Mouse (Mus musculus) liver, embryonic 13.5 days (tissue): Measurements from ENCODE around the gene Optc. TPM values are rescaled to one million over a fixed set of nuclear protein-coding genes. Genes with fewer than 3 reads are reported as not detected.

Experiments used
- ATAC-seq: fragments of 200-750 bp; cut with Nextera tagmentation; 2 replicates; pipeline ENCODE4 v1.8.0; 2017; ENCODE audit warnings: low read depth, mild to moderate bottlenecking, moderate number of reproducible peaks, moderate library complexity
- DNase-seq: peaks from one replicate; pipeline ENCODE4 v3.0.0; 2022
- H3K27ac ChIP-seq: fragments of 300-500 bp; sonication (generic); 2 replicates; pipeline ENCODE4 v1.5.1; 2015; ENCODE audit warnings: moderate library complexity, mild to moderate bottlenecking, inconsistent platforms
- H3K27me3 ChIP-seq: fragments of 300-500 bp; sonication (generic); 2 replicates; pipeline ENCODE4 v1.6.1; 2015; ENCODE audit warnings: mild to moderate bottlenecking, inconsistent platforms
- H3K36me3 ChIP-seq: fragments of 300-500 bp; sonication (generic); 2 replicates; pipeline ENCODE4 v1.6.1; 2015; ENCODE audit warnings: mild to moderate bottlenecking, inconsistent platforms
- H3K4me1 ChIP-seq: fragments of 300-500 bp; sonication (generic); replicated peaks from 2 replicates; pipeline ENCODE4 v1.6.1; 2015; ENCODE audit warnings: inconsistent platforms
- H3K4me2 ChIP-seq: fragments of 300-500 bp; sonication (generic); 2 replicates; pipeline ENCODE4 v1.6.1; 2015; ENCODE audit warnings: inconsistent platforms, mild to moderate bottlenecking, moderate library complexity
- H3K4me3 ChIP-seq: fragments of 300-500 bp; sonication (generic); replicated peaks from 2 replicates; pipeline ENCODE4 v1.5.1; 2015; ENCODE audit warnings: mild to moderate bottlenecking, inconsistent platforms
- H3K9ac ChIP-seq: fragments of 300-500 bp; sonication (generic); 2 replicates; pipeline ENCODE4 v1.6.1; 2015; ENCODE audit warnings: mild to moderate bottlenecking, inconsistent platforms
- H3K9me3 ChIP-seq: fragments of 300-500 bp; sonication (generic); replicated peaks from 2 replicates; pipeline ENCODE4 v1.6.1; 2016; ENCODE audit warnings: inconsistent platforms
- WGBS: fragments of 180-500 bp; shearing (Covaris S2); methylation state at CpG from one replicate; pipeline ENCODE4 v1.1.7; 2015; ENCODE audit not compliant: insufficient replicate concordance; 5-methylcytosine and 5-hydroxymethylcytosine counted together
- polyA plus RNA-seq: library from polyadenylated mRNA; unstranded; fragments of >200 nt; fragmentation: Nextera tagmentation; extraction: Ambion mirVana; gene quantifications from 2 replicates; pipeline ENCODE4 v1.2.1, GENCODE M21; 2015

Gene Optc
- polyA plus RNA-seq, 1 experiment from 2014 or later = 0.07 TPM

DNA sequence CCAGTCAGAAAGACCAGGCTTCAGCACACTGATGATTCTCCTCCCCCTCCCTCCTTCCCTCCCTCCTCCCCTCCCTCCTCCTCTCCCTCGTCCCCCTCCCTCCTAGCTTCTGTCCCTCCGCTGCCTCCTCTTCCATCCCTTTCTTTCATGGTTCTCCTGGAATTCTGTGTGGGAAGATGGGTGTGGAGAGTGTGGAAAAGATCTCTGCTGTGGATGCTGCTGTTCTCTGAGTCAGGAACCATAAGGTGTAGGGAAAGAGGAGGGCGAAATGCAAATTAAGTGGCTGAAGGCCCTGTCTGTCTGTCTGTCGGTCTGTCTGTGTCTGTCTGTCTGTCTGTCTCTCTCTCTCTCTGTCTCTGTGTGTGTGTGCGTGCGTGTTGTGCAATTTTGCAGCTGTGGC is 10.5 kb downstream of the Optc start:
- WGBS = 64% methylated on average over 6 of the region's 6 CpGs
- H3K27ac ChIP-seq = peak overlapping the region; percentile 98
- 0 out of 2 replicates have a peak, but pooled peaks cover 5% of the 10 kb centered on the region for H3K27me3 ChIP-seq
- H3K36me3 ChIP-seq = no peaks in the 10 kb centered on the region
- no peak overlapping the region for H3K4me2 ChIP-seq
- DNase-seq = no peak
- no peak for ATAC-seq
- H3K4me3 ChIP-seq = no peak overlapping the region
- H3K9me3 ChIP-seq = no peaks in the 10 kb centered on the region
- H3K9ac ChIP-seq = peak overlapping the region; percentile 72; the same call in 1 of the 2 replicates
- H3K4me1 ChIP-seq = peaks cover 57% of the 10 kb centered on the region

DNA sequence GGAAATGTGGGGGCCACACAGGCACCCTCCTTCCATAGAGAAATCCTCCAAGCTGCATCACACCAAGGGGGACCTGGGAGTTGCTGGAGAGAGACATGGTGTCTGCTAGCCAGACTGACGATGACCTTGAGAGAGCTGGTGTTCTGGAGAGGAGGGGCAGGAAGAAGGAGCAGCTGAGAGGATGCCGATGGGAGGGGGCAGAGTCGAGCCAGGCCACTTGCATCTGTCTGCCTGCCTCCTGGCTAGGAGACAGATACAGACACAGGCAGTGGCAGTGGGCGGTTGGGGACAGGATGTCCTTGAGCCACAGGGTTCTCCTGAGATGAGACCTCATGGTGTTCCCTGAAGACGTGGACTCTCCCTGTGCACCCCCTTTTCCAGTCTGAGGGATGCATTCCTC is 16.3 kb downstream of the Optc start:
- peaks cover 94% of the 10 kb centered on the region for H3K4me1 ChIP-seq
- H3K4me2 ChIP-seq = peak overlapping the region; percentile 71; the same call in 1 of the 2 replicates
- H3K36me3 ChIP-seq = no peaks in the 10 kb centered on the region
- H3K4me3 ChIP-seq = no peak overlapping the region
- peak overlapping the region; percentile 62 for H3K9ac ChIP-seq
- no peaks in the 10 kb centered on the region for H3K9me3 ChIP-seq
- WGBS = 5% methylated on average over 5 of the region's 5 CpGs
- no peaks in the 10 kb centered on the region for H3K27me3 ChIP-seq
- ATAC-seq (no peak), DNase-seq (no peak)
- H3K27ac ChIP-seq = peak overlapping the region; percentile 72

- ATAC-seq = peak; percentile 42
- no peaks in the 10 kb centered on the region for H3K36me3 ChIP-seq
- WGBS = 22% methylated on average over 20 of the region's 20 CpGs
- H3K9me3 ChIP-seq = no peaks in the 10 kb centered on the region
- no peaks in the 10 kb centered on the region for H3K27me3 ChIP-seq
- H3K4me3 ChIP-seq = peak overlapping the region; percentile 33
- H3K27ac ChIP-seq = peak overlapping the region; percentile 72
- H3K9ac ChIP-seq = peak overlapping the region; percentile 62
- no peak for DNase-seq
- peak overlapping the region; percentile 71 for H3K4me2 ChIP-seq
- peaks cover 95% of the 10 kb centered on the region for H3K4me1 ChIP-seq
These were observed 17.7 kb downstream of the Optc start for GRCm38 (mm10) chr1:133889949-133890598.

- no peak for DNase-seq
- ATAC-seq = peak; percentile 77
- no peaks in the 10 kb centered on the region for H3K36me3 ChIP-seq
- peaks cover 89% of the 10 kb centered on the region for H3K4me1 ChIP-seq
- H3K4me3 ChIP-seq = no peak overlapping the region
- H3K9me3 ChIP-seq = no peaks in the 10 kb centered on the region
- peak overlapping the region; percentile 46; the same call in 1 of the 2 replicates for H3K9ac ChIP-seq
- H3K4me2 ChIP-seq = peak overlapping the region; percentile 43
- 28% methylated on average over 5 of the region's 5 CpGs for WGBS
- no peaks in the 10 kb centered on the region for H3K27me3 ChIP-seq
- H3K27ac ChIP-seq = peak overlapping the region; percentile 72
These were observed 20.1 kb downstream of the Optc start for GRCm38 (mm10) chr1:133887538-133888250.

DNA sequence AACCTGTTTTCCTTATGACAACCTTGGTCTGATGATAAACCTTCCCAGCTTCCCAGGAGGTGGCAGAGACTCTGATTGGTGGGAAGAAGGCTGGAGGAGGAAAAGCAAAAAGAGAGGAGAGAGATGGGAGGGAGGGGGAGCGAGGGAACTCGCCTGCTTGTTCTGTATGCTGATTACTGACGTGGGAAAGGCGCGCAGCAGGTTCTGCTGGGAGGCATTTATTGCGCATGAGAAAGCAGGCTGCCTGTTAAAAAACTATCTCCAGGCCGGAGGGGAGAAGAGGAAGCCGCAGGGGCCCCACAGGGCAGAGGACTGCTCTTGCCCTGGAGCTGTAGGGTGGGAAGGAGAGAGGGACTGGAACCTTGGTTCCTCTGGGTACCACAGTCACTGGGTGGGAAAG is 20.8 kb downstream of the Optc start:
- DNase-seq = no peak
- peak overlapping the region; percentile 46 for H3K9ac ChIP-seq
- ATAC-seq = no peak
- peak overlapping the region; percentile 43 for H3K4me2 ChIP-seq
- 3% methylated on average over 8 of the region's 8 CpGs for WGBS
- H3K27ac ChIP-seq = peak overlapping the region; percentile 72
- no peak overlapping the region for H3K4me3 ChIP-seq
- H3K4me1 ChIP-seq = peaks cover 88% of the 10 kb centered on the region
- no peaks in the 10 kb centered on the region for H3K36me3 ChIP-seq
- no peaks in the 10 kb centered on the region for H3K9me3 ChIP-seq
- no peaks in the 10 kb centered on the region for H3K27me3 ChIP-seq

DNA sequence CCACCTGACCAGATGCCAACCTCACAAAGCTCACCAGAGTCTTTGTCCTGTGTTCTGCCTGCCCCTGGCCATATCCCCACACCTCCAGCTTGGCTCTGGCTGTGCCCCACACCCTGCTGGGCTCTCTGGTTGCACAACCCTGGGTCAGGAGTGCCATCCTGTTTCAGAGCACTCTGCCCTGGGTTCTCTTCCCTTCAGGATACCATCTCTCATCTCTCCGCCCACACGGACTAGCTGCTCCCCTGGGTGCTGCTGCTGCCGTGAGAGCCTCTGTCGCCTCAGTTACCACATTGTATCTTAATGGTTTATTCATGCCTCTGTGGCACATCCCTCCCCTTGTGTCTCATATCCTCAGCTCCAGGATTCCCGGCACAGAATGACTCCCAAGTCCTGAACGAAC is 21.4 kb downstream of the Optc start:
- Histone ChIP-seq H3K9ac (peak overlapping the region; percentile 52; the same call in 1 of the 2 replicates), H3K4me1 (peaks cover 87% of the 10 kb centered on the region), H3K27me3 (no peaks in the 10 kb centered on the region), H3K4me2 (peak overlapping the region; percentile 43), H3K4me3 (no peak overlapping the region), H3K27ac (peak overlapping the region; percentile 72), H3K9me3 (no peaks in the 10 kb centered on the region), H3K36me3 (no peaks in the 10 kb centered on the region)
- DNase-seq (no peak), ATAC-seq (no peak)
- 48% methylated on average over 6 of the region's 6 CpGs for WGBS

DNA sequence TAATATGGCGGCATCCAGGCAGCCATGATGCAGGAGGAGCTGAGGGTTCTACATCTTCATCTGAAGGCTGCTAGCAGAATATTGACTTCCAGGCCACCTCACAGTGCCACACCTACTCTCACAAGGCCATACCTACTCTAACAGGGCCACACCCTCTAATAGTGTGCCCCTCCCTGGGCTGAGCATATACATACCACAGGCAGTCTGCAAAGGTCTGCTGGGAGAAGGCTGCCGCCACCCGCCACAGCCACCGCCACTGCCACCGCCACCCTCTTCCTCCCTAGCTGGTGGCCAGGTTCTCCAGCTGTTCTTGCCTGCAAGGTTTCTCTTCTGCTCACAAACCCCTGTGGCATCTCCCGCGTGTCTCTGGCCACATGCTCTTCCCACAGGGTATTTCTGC is 22.0 kb downstream of the Optc start:
- H3K27ac ChIP-seq = peak overlapping the region; percentile 72; the same call in 1 of the 2 replicates
- H3K27me3 ChIP-seq = no peaks in the 10 kb centered on the region
- peak overlapping the region; percentile 52 for H3K9ac ChIP-seq
- WGBS = 41% methylated on average over 7 of the region's 7 CpGs
- H3K4me1 ChIP-seq = peaks cover 83% of the 10 kb centered on the region
- H3K36me3 ChIP-seq = no peaks in the 10 kb centered on the region
- no peaks in the 10 kb centered on the region for H3K9me3 ChIP-seq
- ATAC-seq = peak; percentile 74
- H3K4me2 ChIP-seq = peak overlapping the region; percentile 43
- peak; percentile 52 for DNase-seq
- H3K4me3 ChIP-seq = no peak overlapping the region; the same call in 1 of the 2 replicates

DNA sequence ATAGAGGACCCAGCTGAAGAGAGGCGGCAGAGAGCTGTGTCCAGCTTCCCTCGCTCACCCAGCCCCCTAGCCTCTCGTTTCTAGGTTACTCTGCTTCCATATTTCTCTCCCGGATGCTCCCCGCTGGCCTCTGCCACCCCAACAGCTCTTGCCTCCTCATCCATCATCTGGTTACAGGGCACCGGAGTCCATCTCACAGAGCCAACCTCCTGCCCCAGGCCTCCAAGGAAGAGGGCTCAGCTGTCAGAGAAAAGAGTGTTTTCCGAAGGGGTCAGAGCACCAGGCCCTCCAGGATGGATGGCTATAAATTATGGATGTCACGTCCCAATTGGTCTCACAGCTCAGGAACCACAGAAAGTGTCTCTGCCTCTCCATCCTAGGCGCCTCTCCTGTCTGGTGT is 23.1 kb downstream of the Optc start:
- Histone ChIP-seq H3K4me3 (no peak overlapping the region), H3K36me3 (no peaks in the 10 kb centered on the region), H3K27ac (no peak overlapping the region), H3K9ac (no peak overlapping the region), H3K4me1 (peaks cover 74% of the 10 kb centered on the region), H3K4me2 (no peak overlapping the region), H3K27me3 (no peaks in the 10 kb centered on the region), H3K9me3 (no peaks in the 10 kb centered on the region)
- WGBS = 85% methylated on average over 9 of the region's 9 CpGs
- no peak for DNase-seq
- no peak for ATAC-seq

DNA sequence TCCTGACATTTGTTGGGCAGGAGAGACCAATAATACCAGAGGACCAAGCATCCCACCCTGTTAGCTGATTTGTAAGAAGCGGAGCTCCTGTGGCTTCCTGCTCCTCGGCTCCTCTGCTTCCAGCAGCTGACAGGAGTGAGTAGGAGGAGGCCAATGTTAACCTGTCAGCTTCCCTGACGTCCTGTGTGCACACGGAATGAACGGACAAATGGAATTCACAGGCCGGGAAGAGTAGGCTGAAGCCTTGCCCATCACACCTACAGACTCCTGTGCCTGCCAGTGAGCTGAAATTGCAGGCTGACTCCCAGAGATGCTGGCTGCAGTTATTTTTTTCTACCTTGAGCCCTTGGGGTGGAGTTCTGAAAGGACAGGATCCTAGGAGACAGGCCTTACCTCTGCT is 23.7 kb downstream of the Optc start:
- no peak overlapping the region for H3K9ac ChIP-seq

GRCm38 (mm10) chr1:133882283-133883217 is 25.2 kb downstream of the Optc start:
- H3K27me3 ChIP-seq = no peaks in the 10 kb centered on the region
- H3K4me3 ChIP-seq = no peak overlapping the region
- H3K4me2 ChIP-seq = no peak overlapping the region
- 64% methylated on average over 11 of the region's 11 CpGs for WGBS
- ATAC-seq = peak; percentile 33
- H3K9me3 ChIP-seq = no peaks in the 10 kb centered on the region
- no peak for DNase-seq
- H3K4me1 ChIP-seq = peaks cover 65% of the 10 kb centered on the region
- no peaks in the 10 kb centered on the region for H3K36me3 ChIP-seq
- H3K27ac ChIP-seq = peak overlapping the region; percentile 61
- no peak overlapping the region for H3K9ac ChIP-seq

More for the DNA sequence above, 23.7 kb downstream of the Optc start:
- no peak for ATAC-seq
- WGBS = 80% methylated on average over 6 of the region's 6 CpGs
- no peaks in the 10 kb centered on the region for H3K36me3 ChIP-seq
- H3K27me3 ChIP-seq = no peaks in the 10 kb centered on the region
- no peak overlapping the region for H3K4me3 ChIP-seq
- H3K4me1 ChIP-seq = peaks cover 69% of the 10 kb centered on the region
- no peaks in the 10 kb centered on the region for H3K9me3 ChIP-seq
- no peak for DNase-seq
- H3K4me2 ChIP-seq = no peak overlapping the region
- no peak overlapping the region for H3K27ac ChIP-seq

GRCm38 (mm10) chr1:133881813-133882212 is 26.0 kb downstream of the Optc start:
- Histone ChIP-seq H3K27me3 (no peaks in the 10 kb centered on the region), H3K4me3 (no peak overlapping the region), H3K9me3 (no peaks in the 10 kb centered on the region), H3K9ac (no peak overlapping the region), H3K4me1 (peaks cover 58% of the 10 kb centered on the region), H3K4me2 (no peak overlapping the region), H3K27ac (peak overlapping the region; percentile 60), H3K36me3 (no peaks in the 10 kb centered on the region)
- no peak for ATAC-seq
- 65% methylated on average over 6 of the region's 6 CpGs for WGBS
- no peak for DNase-seq
